Mouse (Mus musculus): Measurements from ENCODE around the gene Tle3. TPM values are rescaled to one million over a fixed set of nuclear protein-coding genes. Genes with fewer than 3 reads are reported as not detected.
A peak's percentile ranks its signal among the peaks of the same experiment; 100 is the strongest.

Gene Tle3
- total RNA-seq, 2 experiments from 2014 or later: 53.1 to 57.2 TPM

DNA sequence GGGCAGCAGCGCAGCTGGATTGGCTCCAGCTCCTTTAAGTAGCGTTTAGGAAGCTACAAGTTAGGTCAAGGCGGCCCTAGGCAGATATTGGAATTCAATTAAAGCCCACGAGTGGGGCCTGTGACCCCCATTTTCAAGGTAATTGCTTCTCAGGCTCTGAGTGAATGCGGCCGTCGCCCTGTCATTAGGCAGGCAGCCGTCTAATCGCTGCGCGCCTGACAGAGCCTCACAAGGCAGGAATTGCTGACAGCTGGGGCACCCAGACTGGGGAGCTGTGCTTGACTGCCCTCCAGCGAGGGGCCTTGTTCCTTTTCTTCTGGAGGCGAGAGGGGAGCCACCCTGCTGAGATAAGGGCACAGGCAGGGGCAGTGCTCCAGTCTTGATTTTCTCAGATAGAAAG lies 24.3 kb downstream of the Tle3 start:
- Histone ChIP-seq H3K4me3 (no peak overlapping the region), H3K27ac (no peak overlapping the region)
- 0 out of 2 replicates have a peak, but pooled peaks have one; percentile 23 for TF ChIP-seq CTCF (conservative IDR thresholded peaks at IDR 0.05)
- DNase-seq (ENCODE audit: low spot score in 2 of 2): no peak

GRCm38 (mm10) chr9:61397130-61397529 lies 25.0 kb downstream of the Tle3 start:
- Histone ChIP-seq H3K4me3 (no peak overlapping the region), H3K27ac (no peak overlapping the region)
- DNase-seq (ENCODE audit: low spot score in 2 of 2): no peak
- no peak for TF ChIP-seq CTCF (conservative IDR thresholded peaks at IDR 0.05)

- no peak for DNase-seq (ENCODE audit: low spot score in 2 of 2)
- no peak overlapping the region for H3K27ac ChIP-seq
- TF ChIP-seq CTCF (conservative IDR thresholded peaks at IDR 0.05): no peak
- H3K4me3 ChIP-seq: no peak overlapping the region
Observed at GRCm38 (mm10) chr9:61398160-61398559, 26.0 kb downstream of the Tle3 start.

- no peak for DNase-seq (ENCODE audit: low spot score in 2 of 2)
- TF ChIP-seq CTCF (conservative IDR thresholded peaks at IDR 0.05): no peak
- H3K27ac ChIP-seq: no peak overlapping the region
- no peak overlapping the region for H3K4me3 ChIP-seq
Observed at GRCm38 (mm10) chr9:61400132-61400531, 28.0 kb downstream of the Tle3 start.

- H3K27ac ChIP-seq: no peak overlapping the region
- DNase-seq (ENCODE audit: low spot score in 2 of 2): no peak
- no peak for TF ChIP-seq CTCF (conservative IDR thresholded peaks at IDR 0.05)
- no peak overlapping the region for H3K4me3 ChIP-seq
Observed at GRCm38 (mm10) chr9:61401664-61402063, 29.5 kb downstream of the Tle3 start.

DNA sequence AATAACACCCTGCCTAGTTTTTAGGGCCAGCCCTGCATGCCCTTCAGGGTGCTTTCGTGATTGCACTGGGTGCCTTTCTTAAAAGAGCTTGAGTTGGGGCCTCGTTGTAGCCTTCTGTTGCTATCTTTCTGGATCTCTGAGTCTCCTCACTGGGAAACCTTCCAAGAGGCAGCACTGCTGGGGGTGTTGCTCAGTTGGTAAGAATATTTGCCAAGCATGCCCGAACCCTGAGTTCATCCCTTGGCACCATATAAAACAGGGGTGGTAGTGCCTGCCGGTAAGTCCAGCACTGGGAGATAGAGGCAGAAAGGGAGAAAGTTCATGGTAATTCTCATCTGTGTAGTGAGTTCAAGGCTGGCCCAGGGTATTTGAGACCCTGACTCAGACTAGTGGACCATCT lies 30.1 kb downstream of the Tle3 start:
- DNase-seq (ENCODE audit: low spot score in 2 of 2): no peak
- no peak for TF ChIP-seq CTCF (conservative IDR thresholded peaks at IDR 0.05)
- Histone ChIP-seq H3K4me3 (no peak overlapping the region), H3K27ac (no peak overlapping the region)

DNA sequence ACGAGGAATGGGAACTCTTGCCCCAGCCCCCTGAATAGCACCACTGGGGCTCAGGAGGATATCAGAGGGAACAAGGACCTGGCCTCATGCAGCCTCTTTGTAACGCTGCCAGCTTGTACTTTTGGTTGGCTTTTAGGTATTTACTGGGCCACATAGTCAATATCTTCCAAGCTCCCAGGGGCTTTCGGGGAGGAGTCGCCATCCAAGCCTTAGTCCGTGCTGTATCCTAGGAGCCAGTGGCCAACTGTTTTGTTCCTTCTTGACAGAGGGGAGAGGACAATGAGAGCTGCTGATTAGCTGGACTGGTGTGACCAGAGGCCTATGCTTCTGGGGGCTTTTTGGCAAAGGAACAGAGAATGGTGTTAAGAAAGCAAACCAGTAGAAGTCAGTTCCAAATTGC lies 30.6 kb downstream of the Tle3 start:
- H3K4me3 ChIP-seq: no peak overlapping the region
- no peak for DNase-seq (ENCODE audit: low spot score in 2 of 2)
- H3K27ac ChIP-seq: no peak overlapping the region
- TF ChIP-seq CTCF (conservative IDR thresholded peaks at IDR 0.05): no peak

DNA sequence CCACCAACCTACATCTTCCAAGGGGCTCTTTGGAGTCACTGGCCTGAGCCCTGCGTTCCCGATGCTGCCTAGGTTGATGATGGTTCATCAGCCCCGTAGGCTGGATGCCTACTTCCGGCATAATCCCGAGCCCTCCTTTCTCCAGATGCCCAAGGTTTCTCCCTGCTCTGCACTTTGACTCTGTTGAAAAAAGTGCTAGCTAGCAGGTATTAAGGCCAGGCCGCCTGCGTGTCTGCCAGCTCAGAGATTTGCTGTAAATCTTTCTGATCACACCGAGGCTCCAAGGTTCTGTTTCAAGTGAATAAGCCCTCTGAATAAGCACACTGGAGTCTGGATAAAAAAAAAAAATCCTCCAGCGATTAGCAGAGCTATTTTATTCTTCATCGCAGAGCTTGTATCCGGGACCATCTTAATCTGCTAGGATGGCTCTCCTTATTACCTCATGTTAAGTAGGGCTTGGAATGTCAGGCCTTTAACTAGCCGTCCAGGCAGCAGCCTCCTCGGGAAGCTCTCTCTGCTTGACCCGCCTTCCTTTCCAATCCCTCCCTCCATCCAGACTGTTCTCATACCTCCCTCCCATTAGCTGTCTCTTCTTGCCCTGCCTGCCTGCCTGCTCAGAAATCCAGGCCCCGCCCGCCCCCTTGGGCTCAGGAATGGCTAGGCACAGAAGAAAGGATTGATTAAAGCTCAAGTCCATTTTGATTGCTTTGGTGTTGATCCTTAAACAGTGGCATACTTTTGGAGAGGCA lies 31.9 kb downstream of the Tle3 start:
- H3K27ac ChIP-seq: peak overlapping the region; percentile 69; the same call in 1 of the 2 replicates
- DNase-seq (ENCODE audit: low spot score in 2 of 2): no peak
- no peak overlapping the region for H3K4me3 ChIP-seq
- TF ChIP-seq CTCF (conservative IDR thresholded peaks at IDR 0.05): no peak

DNA sequence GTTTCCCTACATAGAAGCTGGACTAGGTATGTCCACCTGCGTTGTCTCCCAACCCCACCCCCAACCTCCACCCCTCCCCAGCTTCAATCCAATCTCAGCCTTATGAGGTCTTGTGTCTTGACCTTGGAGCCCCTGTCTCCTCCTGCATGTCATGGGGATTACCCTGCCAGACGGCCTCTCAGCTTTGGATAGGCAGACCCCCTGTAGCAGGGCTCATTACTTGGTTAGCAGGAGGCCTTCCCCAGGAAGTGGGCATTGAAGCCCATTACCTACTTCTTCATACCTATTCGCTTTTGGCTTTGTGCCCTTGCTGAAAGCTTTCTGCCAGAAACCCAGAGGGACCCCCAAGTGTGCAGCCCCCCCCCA lies 32.4 kb downstream of the Tle3 start:
- TF ChIP-seq CTCF (conservative IDR thresholded peaks at IDR 0.05): no peak
- H3K27ac ChIP-seq: peak overlapping the region; percentile 69; the same call in 1 of the 2 replicates
- no peak overlapping the region for H3K4me3 ChIP-seq
- no peak for DNase-seq (ENCODE audit: low spot score in 2 of 2)

GRCm38 (mm10) chr9:61404998-61405621 lies 32.9 kb downstream of the Tle3 start:
- TF ChIP-seq CTCF (conservative IDR thresholded peaks at IDR 0.05): no peak
- H3K27ac ChIP-seq: peak overlapping the region; percentile 69
- peak overlapping the region; percentile 50 for H3K4me3 ChIP-seq
- DNase-seq (ENCODE audit: low spot score in 2 of 2): peak; percentile 76 to 88

DNA sequence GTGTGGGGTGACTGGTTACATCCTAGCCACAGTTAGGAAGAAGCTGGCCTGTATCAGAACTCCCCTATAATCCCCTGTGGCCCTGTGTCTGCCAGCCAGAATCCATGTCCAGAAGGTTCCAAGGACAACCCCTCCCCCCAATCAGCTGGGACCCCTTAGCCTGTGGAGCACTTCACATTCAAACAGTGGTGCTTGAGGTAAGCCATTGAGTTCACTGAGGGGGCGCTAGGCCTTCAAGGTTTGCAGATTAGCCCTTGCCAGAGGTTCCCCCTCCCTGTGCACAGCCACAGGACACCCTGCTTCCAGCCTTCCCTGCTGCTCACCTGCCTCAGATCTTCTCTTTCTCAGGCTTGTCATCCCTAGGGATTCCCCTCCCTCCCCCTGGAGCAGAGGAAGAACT lies 34.2 kb downstream of the Tle3 start:
- Histone ChIP-seq H3K4me3 (no peak overlapping the region), H3K27ac (no peak overlapping the region)
- no peak for DNase-seq (ENCODE audit: low spot score in 2 of 2)
- TF ChIP-seq CTCF (conservative IDR thresholded peaks at IDR 0.05): no peak

DNA sequence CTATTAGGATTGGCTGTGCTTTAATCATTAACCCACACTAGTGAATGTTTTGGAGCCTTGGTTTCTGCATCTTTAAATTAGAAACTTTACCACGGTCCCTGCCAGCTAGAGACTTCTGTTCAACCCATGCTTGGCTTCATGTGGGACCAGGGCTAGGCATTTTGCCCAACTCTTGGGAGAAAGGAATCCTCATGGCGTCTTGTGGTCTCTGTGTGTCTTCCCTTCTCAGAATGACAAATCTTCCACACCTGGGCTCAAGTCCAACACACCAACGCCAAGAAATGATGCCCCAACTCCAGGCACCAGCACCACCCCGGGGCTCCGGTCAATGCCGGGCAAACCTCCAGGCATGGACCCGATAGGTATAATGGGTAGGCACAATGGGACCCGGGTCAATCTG lies 36.9 kb downstream of the Tle3 start:
- no peak for DNase-seq (ENCODE audit: low spot score in 2 of 2)
- H3K4me3 ChIP-seq: no peak overlapping the region
- H3K27ac ChIP-seq: no peak overlapping the region
- TF ChIP-seq CTCF (conservative IDR thresholded peaks at IDR 0.05): no peak

- DNase-seq (ENCODE audit: low spot score in 2 of 2): no peak
- no peak overlapping the region for H3K27ac ChIP-seq
- no peak for TF ChIP-seq CTCF (conservative IDR thresholded peaks at IDR 0.05)
- no peak overlapping the region for H3K4me3 ChIP-seq
Observed at GRCm38 (mm10) chr9:61413665-61414456, 41.7 kb downstream of the Tle3 start.
